Mouse (Mus musculus) limb, embryonic 12.5 days (tissue): ENCODE results near the gene Gm9972. TPM values are rescaled to one million over a fixed set of nuclear protein-coding genes. Genes with fewer than 3 reads are reported as not detected.

ENCODE experiments used
- ATAC-seq: fragments of 200-750 bp; cut with Nextera tagmentation; 2 replicates; pipeline ENCODE4 v1.8.0; 2017; ENCODE audit warnings: low read depth, moderate TSS enrichment; ENCODE audit not compliant: insufficient number of reproducible peaks, insufficient read depth, low FRiP score, low TSS enrichment
- H3K27ac ChIP-seq: fragments of 300-500 bp; sonication (generic); 2 replicates; pipeline ENCODE4 v1.5.1; 2016; ENCODE audit warnings: mild to moderate bottlenecking, moderate library complexity
- H3K27me3 ChIP-seq: fragments of 300-500 bp; sonication (generic); 2 replicates; pipeline ENCODE4 v1.6.1; 2016; ENCODE audit warnings: mild to moderate bottlenecking, moderate library complexity
- H3K36me3 ChIP-seq: fragments of 300-500 bp; sonication (generic); 2 replicates; pipeline ENCODE4 v1.6.1; 2016; ENCODE audit warnings: mild to moderate bottlenecking, moderate library complexity
- H3K4me1 ChIP-seq: fragments of 300-500 bp; sonication (generic); replicated peaks from 2 replicates; pipeline ENCODE4 v1.6.1; 2016
- H3K4me2 ChIP-seq: fragments of 300-500 bp; sonication (generic); 2 replicates; pipeline ENCODE4 v1.6.1; 2016; ENCODE audit warnings: mild to moderate bottlenecking, moderate library complexity
- H3K4me3 ChIP-seq: fragments of 300-500 bp; sonication (generic); replicated peaks from 2 replicates; pipeline ENCODE4 v1.5.1; 2016; ENCODE audit warnings: mild to moderate bottlenecking
- H3K9ac ChIP-seq: fragments of 300-500 bp; sonication (generic); replicated peaks from 2 replicates; pipeline ENCODE4 v1.6.1; 2016; ENCODE audit warnings: mild to moderate bottlenecking, moderate library complexity
- H3K9me3 ChIP-seq: fragments of 300-500 bp; sonication (generic); 2 replicates; pipeline ENCODE4 v1.6.1; 2016; ENCODE audit warnings: mild to moderate bottlenecking, moderate library complexity
- WGBS: fragments of 180-500 bp; shearing (Covaris S2); methylation state at CpG from one replicate; pipeline ENCODE4 v1.1.7; 2016; 5-methylcytosine and 5-hydroxymethylcytosine counted together
- polyA plus RNA-seq: library from polyadenylated mRNA; unstranded; fragments of >200 nt; fragmentation: Nextera tagmentation; extraction: Ambion mirVana; gene quantifications from 2 replicates; pipeline ENCODE4 v1.2.1, GENCODE M21; 2016

The Gm9972 gene
- not detected in 2 replicates for polyA plus RNA-seq

- no peak for ATAC-seq
- no peak within 1 kb of the TSS for H3K4me2 ChIP-seq
- no peak within 1 kb of the TSS for H3K4me3 ChIP-seq
- H3K36me3 ChIP-seq = no peaks in the 10 kb centered on the region
- H3K27me3 ChIP-seq = no peaks in the 10 kb centered on the region
- H3K27ac ChIP-seq = no peak within 1 kb of the TSS
- H3K9me3 ChIP-seq = no peaks in the 10 kb centered on the region
- no peaks in the 10 kb centered on the region for H3K4me1 ChIP-seq
- no peak within 1 kb of the TSS for H3K9ac ChIP-seq
Measured at GRCm38 (mm10) chr11:43035446-43035845, at the start of gene Gm9972. TSS of gene Gm9972 (plus strand) at chr11:43035746.

DNA sequence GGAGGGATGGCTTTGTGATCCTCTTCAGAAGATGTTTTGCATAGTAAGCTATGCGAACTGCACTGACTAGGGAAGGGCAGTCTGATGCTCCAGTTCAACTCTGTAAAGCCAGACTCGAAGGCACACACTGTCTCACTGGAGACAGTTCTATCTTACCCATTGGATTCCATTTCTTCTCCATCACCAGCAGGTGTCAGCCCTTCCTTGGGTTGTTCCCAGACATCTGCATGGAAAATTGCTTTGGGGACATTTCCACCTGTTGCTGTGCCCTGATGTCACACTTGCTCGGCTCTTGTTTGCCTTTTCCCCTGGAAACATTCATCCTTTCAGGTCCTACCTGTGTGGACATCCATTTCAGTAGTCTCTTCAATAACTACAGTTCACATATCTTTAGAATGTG, 36.4 kb upstream of the Gm9972 start:
- Histone ChIP-seq H3K27me3 (no peaks in the 10 kb centered on the region), H3K4me2 (no peak overlapping the region), H3K27ac (no peak overlapping the region), H3K4me1 (no peaks in the 10 kb centered on the region), H3K9ac (no peak overlapping the region), H3K36me3 (no peaks in the 10 kb centered on the region), H3K9me3 (no peaks in the 10 kb centered on the region), H3K4me3 (no peak overlapping the region)
- WGBS = 59% methylated on average over 3 of the region's 3 CpGs
- ATAC-seq = no peak

DNA sequence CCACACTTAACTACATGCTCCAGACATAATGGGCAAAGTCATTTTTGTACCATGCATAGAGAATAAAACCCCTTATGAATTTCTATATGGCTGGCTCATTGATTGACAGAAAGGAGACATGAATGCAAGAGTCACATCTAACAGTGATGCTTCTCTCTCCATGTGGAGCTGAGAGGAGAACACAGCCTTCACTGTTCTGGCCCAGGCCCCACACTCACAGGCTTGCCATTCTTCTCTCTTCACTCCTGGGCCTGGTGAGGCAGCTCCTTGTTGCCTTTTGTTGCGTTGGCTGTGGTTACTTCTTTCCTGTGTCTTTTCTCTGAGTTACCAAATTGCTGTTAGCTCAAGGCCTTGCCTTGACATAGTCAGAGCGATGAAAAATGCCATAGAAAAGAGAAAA, 23.6 kb upstream of the Gm9972 start:
- no peak for ATAC-seq
- Histone ChIP-seq H3K9ac (no peak overlapping the region), H3K36me3 (no peaks in the 10 kb centered on the region), H3K4me1 (no peaks in the 10 kb centered on the region), H3K4me2 (no peak overlapping the region), H3K4me3 (no peak overlapping the region), H3K9me3 (no peaks in the 10 kb centered on the region), H3K27me3 (no peaks in the 10 kb centered on the region), H3K27ac (no peak overlapping the region)
- 86% methylated on average over 2 of the region's 2 CpGs for WGBS

GRCm38 (mm10) chr11:43012980-43013379, 22.6 kb upstream of the Gm9972 start:
- Histone ChIP-seq H3K27me3 (no peaks in the 10 kb centered on the region), H3K27ac (no peak overlapping the region), H3K4me2 (no peak overlapping the region), H3K9me3 (no peaks in the 10 kb centered on the region), H3K4me1 (no peaks in the 10 kb centered on the region), H3K36me3 (no peaks in the 10 kb centered on the region), H3K9ac (no peak overlapping the region), H3K4me3 (no peak overlapping the region)
- WGBS = 66% methylated on average over 4 of the region's 4 CpGs
- ATAC-seq = no peak

DNA sequence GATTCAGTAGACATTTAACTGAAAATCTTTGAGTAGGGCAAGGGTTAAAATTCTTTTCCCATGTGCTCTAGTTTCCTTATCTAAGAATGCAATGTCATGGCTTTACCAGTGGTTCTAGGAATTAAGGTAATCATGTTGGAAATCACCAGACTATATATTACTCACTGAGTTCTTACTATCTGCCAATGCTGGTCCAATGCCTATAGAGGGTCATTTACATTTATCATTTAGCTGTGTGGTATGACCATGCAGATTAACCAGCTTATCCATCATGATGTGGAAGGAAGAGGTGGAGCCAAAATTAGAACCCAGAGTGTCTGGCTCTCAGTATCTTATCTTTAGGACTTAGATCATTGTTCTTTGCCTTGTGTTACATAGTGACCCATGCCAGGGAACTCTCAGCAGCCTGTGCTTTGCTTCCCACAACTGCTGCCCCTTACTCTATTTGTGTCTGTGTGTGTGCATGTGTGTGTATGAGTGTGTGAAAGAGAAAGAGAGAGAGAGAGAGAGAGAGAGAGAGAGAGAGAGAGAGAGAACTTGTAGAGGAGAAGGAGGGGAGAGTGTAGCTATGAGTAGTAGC, 12.3 kb upstream of the Gm9972 start:
- Histone ChIP-seq H3K9me3 (no peaks in the 10 kb centered on the region), H3K4me1 (no peaks in the 10 kb centered on the region), H3K27ac (no peak overlapping the region), H3K9ac (no peak overlapping the region), H3K36me3 (no peaks in the 10 kb centered on the region), H3K4me3 (no peak overlapping the region), H3K27me3 (no peaks in the 10 kb centered on the region), H3K4me2 (no peak overlapping the region)
- no peak for ATAC-seq

DNA sequence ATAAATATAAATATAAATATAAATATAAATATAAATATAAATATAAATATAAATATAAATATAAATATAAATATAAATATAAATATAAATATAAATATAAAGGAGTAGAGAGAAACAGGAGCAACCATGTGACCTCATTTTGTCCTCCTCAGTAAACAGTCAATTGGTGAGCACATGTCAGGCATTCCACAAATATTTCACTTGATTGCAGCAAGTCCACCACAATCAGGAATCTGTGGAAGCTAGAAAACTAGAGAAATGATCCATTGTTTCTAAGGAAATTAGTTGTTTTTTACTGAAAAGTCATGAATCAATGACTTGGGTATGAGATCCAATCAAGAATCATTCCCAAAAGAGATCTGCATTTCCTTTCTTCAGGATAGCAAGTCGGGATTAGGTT, 5.7 kb upstream of the Gm9972 start:
- H3K9me3 ChIP-seq = no peaks in the 10 kb centered on the region
- no peaks in the 10 kb centered on the region for H3K4me1 ChIP-seq
- 75% methylated on average over 1 of the region's 1 CpGs for WGBS
- no peak for ATAC-seq
- no peak overlapping the region for H3K27ac ChIP-seq
- H3K4me3 ChIP-seq = no peak overlapping the region
- H3K4me2 ChIP-seq = no peak overlapping the region
- no peaks in the 10 kb centered on the region for H3K36me3 ChIP-seq
- H3K9ac ChIP-seq = no peak overlapping the region
- no peaks in the 10 kb centered on the region for H3K27me3 ChIP-seq

DNA sequence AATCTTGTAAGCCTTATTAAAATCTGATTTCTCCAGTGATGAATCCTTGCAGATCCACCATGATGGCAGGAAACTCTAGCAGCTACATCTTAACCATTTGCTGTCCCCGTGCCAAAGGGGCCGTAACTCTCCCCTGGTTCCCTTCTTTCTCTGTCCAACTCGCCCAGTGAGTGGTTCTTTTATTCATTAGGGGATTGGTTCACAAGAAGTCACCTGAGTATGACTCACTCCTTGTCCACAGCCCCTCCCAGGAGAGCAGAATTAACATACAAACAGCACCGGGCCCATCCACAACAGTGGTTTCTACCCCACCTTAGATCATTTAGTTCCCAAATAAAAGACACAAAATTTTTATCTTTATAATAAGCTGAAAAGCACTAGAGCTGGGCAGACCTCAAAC, 3.4 kb upstream of the Gm9972 start:
- H3K9me3 ChIP-seq = no peaks in the 10 kb centered on the region
- H3K4me1 ChIP-seq = no peaks in the 10 kb centered on the region
- H3K4me3 ChIP-seq = no peak overlapping the region
- no peak overlapping the region for H3K27ac ChIP-seq
- no peaks in the 10 kb centered on the region for H3K36me3 ChIP-seq
- H3K27me3 ChIP-seq = no peaks in the 10 kb centered on the region
- no peak overlapping the region for H3K4me2 ChIP-seq
- ATAC-seq = no peak
- H3K9ac ChIP-seq = no peak overlapping the region
- 78% methylated on average over 4 of the region's 4 CpGs for WGBS

DNA sequence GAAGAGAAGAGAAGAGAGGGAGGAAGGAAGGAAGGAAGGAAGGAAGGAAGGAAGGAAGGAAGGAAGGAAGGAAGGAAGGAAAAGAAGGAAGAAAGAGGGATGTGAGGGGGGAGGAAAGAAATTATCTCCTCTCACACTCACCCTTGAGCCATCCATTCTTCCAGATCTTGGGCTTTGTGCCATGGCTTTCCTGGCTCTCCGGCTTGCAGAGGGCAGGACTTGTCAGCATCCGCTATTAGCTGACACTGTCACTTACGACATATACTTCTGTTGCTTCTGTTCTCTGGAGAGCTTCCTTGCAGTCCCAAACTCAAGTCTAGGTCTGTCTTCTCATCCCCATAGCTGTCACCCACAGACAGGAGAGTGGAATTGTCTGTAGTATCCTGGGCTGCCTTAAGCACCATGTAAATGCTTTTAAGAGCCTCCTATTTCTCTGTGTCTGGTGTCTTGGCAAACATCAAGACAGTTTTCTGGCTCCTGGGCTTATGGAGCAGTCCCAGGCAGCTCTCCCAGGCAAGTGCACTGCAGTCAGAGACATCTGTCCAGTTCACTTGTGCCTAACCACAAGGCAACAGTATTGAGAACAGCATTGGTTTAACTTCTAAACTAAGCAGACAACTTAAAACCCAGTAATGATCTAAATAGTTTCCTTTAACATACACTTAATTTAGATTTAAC, 10.5 kb downstream of the Gm9972 start:
- Histone ChIP-seq H3K4me3 (no peak overlapping the region), H3K9me3 (no peaks in the 10 kb centered on the region), H3K27ac (no peak overlapping the region), H3K4me1 (no peaks in the 10 kb centered on the region), H3K4me2 (no peak overlapping the region), H3K9ac (no peak overlapping the region), H3K27me3 (0 out of 2 replicates have a peak, but pooled peaks cover 2% of the 10 kb centered on the region), H3K36me3 (no peaks in the 10 kb centered on the region)
- ATAC-seq = no peak
- 91% methylated on average over 3 of the region's 3 CpGs for WGBS

GRCm38 (mm10) chr11:43049363-43049762, 13.8 kb downstream of the Gm9972 start:
- no peak for ATAC-seq
- Histone ChIP-seq H3K27me3 (0 out of 2 replicates have a peak, but pooled peaks cover 2% of the 10 kb centered on the region), H3K9me3 (no peaks in the 10 kb centered on the region), H3K4me2 (no peak overlapping the region), H3K4me1 (no peaks in the 10 kb centered on the region), H3K27ac (no peak overlapping the region), H3K4me3 (no peak overlapping the region), H3K9ac (no peak overlapping the region), H3K36me3 (no peaks in the 10 kb centered on the region)
- WGBS = 12% methylated on average over 1 of the region's 1 CpGs

GRCm38 (mm10) chr11:43054972-43055371, 19.4 kb downstream of the Gm9972 start:
- H3K9ac ChIP-seq = no peak overlapping the region
- H3K4me1 ChIP-seq = no peaks in the 10 kb centered on the region
- H3K4me3 ChIP-seq = no peak overlapping the region
- no peak for ATAC-seq
- H3K9me3 ChIP-seq = no peaks in the 10 kb centered on the region
- H3K36me3 ChIP-seq = no peaks in the 10 kb centered on the region
- no peak overlapping the region for H3K27ac ChIP-seq
- WGBS = 91% methylated on average over 5 of the region's 5 CpGs
- no peaks in the 10 kb centered on the region for H3K27me3 ChIP-seq
- no peak overlapping the region for H3K4me2 ChIP-seq

GRCm38 (mm10) chr11:43059437-43059970, 24.0 kb downstream of the Gm9972 start:
- no peak overlapping the region for H3K27ac ChIP-seq
- no peaks in the 10 kb centered on the region for H3K9me3 ChIP-seq
- H3K36me3 ChIP-seq = no peaks in the 10 kb centered on the region
- H3K9ac ChIP-seq = no peak overlapping the region
- WGBS = 39% methylated on average over 5 of the region's 5 CpGs
- no peaks in the 10 kb centered on the region for H3K27me3 ChIP-seq
- ATAC-seq = no peak
- H3K4me1 ChIP-seq = no peaks in the 10 kb centered on the region
- H3K4me2 ChIP-seq = no peak overlapping the region
- no peak overlapping the region for H3K4me3 ChIP-seq

- Histone ChIP-seq H3K4me2 (no peak overlapping the region), H3K9me3 (no peaks in the 10 kb centered on the region), H3K27ac (no peak overlapping the region), H3K4me3 (no peak overlapping the region), H3K9ac (no peak overlapping the region), H3K27me3 (no peaks in the 10 kb centered on the region), H3K36me3 (no peaks in the 10 kb centered on the region), H3K4me1 (no peaks in the 10 kb centered on the region)
- no peak for ATAC-seq
- 68% methylated on average over 3 of the region's 3 CpGs for WGBS
Measured at GRCm38 (mm10) chr11:43062286-43062685, 26.7 kb downstream of the Gm9972 start.
